8 mouse cellular contexts compared by ENCODE assay signal in genomic region chr1:171269848-171270572, GRCm38 (mm10). TPM values are rescaled to one million over a fixed set of nuclear protein-coding genes. Genes with fewer than 3 reads are reported as not detected.
DNase-seq lines count a peak whose midpoint lies in the region; ATAC-seq and TF ChIP-seq lines count a peak whose summit lies in the region.

Gene B4galt3 (plus strand): TSS chr1:171270328.

- ATAC-seq in lung, embryonic 15.5 days (ENCODE audit: borderline replicate concordance, extremely low read depth, low FRiP score, low TSS enrichment), result peak; percentile 95

- DNase-seq in MEL-GATA-1-ER (ENCODE audit: extremely low read depth, low read depth), result peak; percentile 62
- DNase-seq in cerebellum, adult 9-10 months, result peak; percentile 98
- peak; percentile 88 to 97 for DNase-seq in frontal cortex, adult 2 months (ENCODE audit: extremely low spot score in 1 of 2, low spot score in 1 of 2)
- DNase-seq in hindbrain, embryonic 10.5 days (ENCODE audit: low spot score), result peak; percentile 95
- DNase-seq in layer of hippocampus, adult 9-10 months (ENCODE audit: low spot score), result peak; percentile 89
- DNase-seq in thymus, adult 18-20 months, result peak; percentile 94 to 96

- WGBS in hindbrain, embryonic 10.5 days, result 3% methylated on average over 36 of the region's 36 CpGs
- 3% methylated on average over 36 of the region's 36 CpGs for WGBS in lung, embryonic 15.5 days
- 2% methylated on average over 36 of the region's 36 CpGs for WGBS in olfactory bulb, adult 2 months

- H3K9me3 ChIP-seq in hindbrain, embryonic 10.5 days, result no peaks in the 10 kb centered on the region
- no peaks in the 10 kb centered on the region for H3K9me3 ChIP-seq in lung, embryonic 15.5 days

- peaks cover 35% of the 10 kb centered on the region for H3K36me3 ChIP-seq in hindbrain, embryonic 10.5 days
- peaks cover 28% of the 10 kb centered on the region for H3K36me3 ChIP-seq in lung, embryonic 15.5 days

- peak within 1 kb of the TSS; percentile 63 for H3K4me3 ChIP-seq in hindbrain, embryonic 10.5 days
- peak within 1 kb of the TSS; percentile 77 for H3K4me3 ChIP-seq in lung, embryonic 15.5 days
- peak within 1 kb of the TSS; percentile 60 for H3K4me3 ChIP-seq in olfactory bulb, adult 2 months (ENCODE audit: insufficient read depth, low read depth, low read length)

- peak within 1 kb of the TSS; percentile 89 for H3K4me2 ChIP-seq in lung, embryonic 15.5 days

- no peaks in the 10 kb centered on the region for H3K27me3 ChIP-seq in hindbrain, embryonic 10.5 days (ENCODE audit: insufficient read depth, poor library complexity, severe bottlenecking)
- H3K27me3 ChIP-seq in lung, embryonic 15.5 days, result no peaks in the 10 kb centered on the region

- TF ChIP-seq CTCF in olfactory bulb, adult 2 months (IDR thresholded peaks at IDR 0.05; ENCODE audit: insufficient read depth, low read depth, low read length), result no peak

- peak within 1 kb of the TSS; percentile 70 for H3K9ac ChIP-seq in lung, embryonic 15.5 days

- H3K4me1 ChIP-seq in hindbrain, embryonic 10.5 days (replicated peaks), result peaks cover 22% of the 10 kb centered on the region
- H3K4me1 ChIP-seq in lung, embryonic 15.5 days, result peaks cover 21% of the 10 kb centered on the region
- peaks cover 8% of the 10 kb centered on the region for H3K4me1 ChIP-seq in olfactory bulb, adult 2 months (ENCODE audit: control insufficient read depth, insufficient read depth, low read length)

- TF ChIP-seq POLR2A in olfactory bulb, adult 2 months (IDR thresholded peaks at IDR 0.05; ENCODE audit: insufficient read depth, low read depth, low read length), result peak; percentile 98

- peak within 1 kb of the TSS; percentile 84 for H3K27ac ChIP-seq in hindbrain, embryonic 10.5 days
- peak within 1 kb of the TSS; percentile 78 for H3K27ac ChIP-seq in lung, embryonic 15.5 days
- peak within 1 kb of the TSS; percentile 65 for H3K27ac ChIP-seq in olfactory bulb, adult 2 months (ENCODE audit: insufficient read depth, low read depth, low read length)

RNA-seq across cellular contexts. Expression of gene B4galt3, which starts in this region (rescaled TPM):
- 65.2 and 73.7 TPM in 2 replicates for polyA plus RNA-seq in frontal cortex, adult 2 months (2012; rRNA removed)
- 70.3 and 80.9 TPM in 2 replicates for polyA plus RNA-seq in hindbrain, embryonic 10.5 days (2016; fragmentation: Nextera tagmentation; extraction: Ambion mirVana)
- 81.2 and 87.2 TPM in 2 replicates for polyA plus RNA-seq in lung, embryonic 15.5 days (2015; fragmentation: Nextera tagmentation; extraction: Ambion mirVana)
- not detected in 2 replicates for polyA plus RNA-seq in olfactory bulb, adult 2 months (2012; ENCODE audit: insufficient read depth, insufficient read length, low replicate concordance, missing spikeins)

Comparison
In these comparisons a context has a peak if more than half of its experiments do, and no peak if none do; other contexts are left out.
1. Peak in every context shown above with its lines: DNase-seq, ATAC-seq, H3K4me3 ChIP-seq and H3K27ac ChIP-seq.
2. RNA of gene B4galt3 (polyA plus RNA-seq): 81.2 to 87.2 TPM in lung, embryonic 15.5 days, 70.3 to 80.9 TPM in hindbrain, embryonic 10.5 days and 65.2 to 73.7 TPM in frontal cortex, adult 2 months; not detected in olfactory bulb, adult 2 months; every median in the first group is over 10 times any median in the second.